Mouse (Mus musculus): ENCODE results near the gene Hspa4l.

The Hspa4l gene

GRCm38 (mm10) chr3:40813275-40813674 lies 69.0 kb downstream of the Hspa4l start:
- 59% methylated on average over 2 of the region's 2 CpGs for WGBS

GRCm38 (mm10) chr3:40845521-40845920 lies 101.2 kb downstream of the Hspa4l start:
- WGBS = 37% methylated on average over 6 of the region's 6 CpGs
